Mouse (Mus musculus): ENCODE results near the gene Tbpl1. TPM values are rescaled to one million over a fixed set of nuclear protein-coding genes. Genes with fewer than 3 reads are reported as not detected.

Tbpl1 gene
- total and polyA plus RNA-seq, 3 experiments, result 36.6 to 41.8 TPM; not detected in 1

- TF ChIP-seq ZC3H11A (IDR thresholded peaks at IDR 0.05; ENCODE audit: low read depth, low read length) (no peak), MYC (IDR thresholded peaks at IDR 0.05; ENCODE audit: low read depth, low read length) (no peak), MEF2A (IDR thresholded peaks at IDR 0.05; ENCODE audit: extremely low read depth, insufficient replicate concordance, low read depth, low read length, poor library complexity, severe bottlenecking) (no peak), MAZ (IDR thresholded peaks at IDR 0.05; ENCODE audit: low read depth, low read length) (no peak), NELFE (IDR thresholded peaks at IDR 0.05; ENCODE audit: low read depth, low read length) (no peak), MXI1 (IDR thresholded peaks at IDR 0.05; ENCODE audit: low read depth, low read length) (no peak), BHLHE40 (IDR thresholded peaks at IDR 0.05; ENCODE audit: borderline replicate concordance, low read depth, low read length) (no peak), CTCF (IDR thresholded peaks at IDR 0.05 in 2 of 3, conservative IDR thresholded peaks at IDR 0.05 in 1 of 3; ENCODE audit: control insufficient read depth in 1 of 3, insufficient read depth in 1 of 3, low read depth in 2 of 3, low read length in 3 of 3, poor library complexity in 1 of 3, severe bottlenecking in 1 of 3) (no peak), CHD2 (IDR thresholded peaks at IDR 0.05; ENCODE audit: low read length) (no peak), MAFK (IDR thresholded peaks at IDR 0.05; ENCODE audit: borderline replicate concordance, low read depth, low read length) (no peak), GATA1 (IDR thresholded peaks at IDR 0.05; ENCODE audit: low read depth, low read length) (no peak), CHD1 (IDR thresholded peaks at IDR 0.05; ENCODE audit: low read depth, low read length) (no peak), ELF1 (IDR thresholded peaks at IDR 0.05; ENCODE audit: low read depth, low read length) (no peak), HCFC1 (IDR thresholded peaks at IDR 0.05; ENCODE audit: low read depth, low read length) (no peak), ZMIZ1 (IDR thresholded peaks at IDR 0.05; ENCODE audit: low read depth, low read length) (no peak), JUND (IDR thresholded peaks at IDR 0.05; ENCODE audit: low read depth, low read length) (no peak), ETS1 (IDR thresholded peaks at IDR 0.05; ENCODE audit: low read depth, low read length) (no peak)
- Histone ChIP-seq H3K4me3 (ENCODE audit: control insufficient read depth in 1 of 2, insufficient read depth in 1 of 2, low read depth in 2 of 2, low read length in 2 of 2) (no peak overlapping the region), H3K9me3 (replicated peaks; ENCODE audit: insufficient read depth, low read length) (no peaks in the 10 kb centered on the region), H3K27me3 (ENCODE audit: control insufficient read depth in 1 of 2, insufficient read depth in 2 of 2, low read length in 2 of 2) (no peaks in the 10 kb centered on the region), H3K27ac (ENCODE audit: control insufficient read depth, low read depth, low read length) (no peak overlapping the region), H3K4me1 (ENCODE audit: control insufficient read depth in 1 of 2, insufficient read depth in 2 of 2, low read length in 2 of 2) (peaks cover 12 to 34% of the 10 kb centered on the region in 2 experiments), H3K36me3 (ENCODE audit: control insufficient read depth in 1 of 2, insufficient read depth in 2 of 2, low read length in 2 of 2) (peaks cover 0 to 17% of the 10 kb centered on the region in 2 experiments; a peak in 2 of 4 replicates), H3K79me2 (ENCODE audit: control insufficient read depth, insufficient read depth, low read length, poor library complexity) (no peaks in the 10 kb centered on the region), H3K9ac (ENCODE audit: control insufficient read depth, low read depth, low read length, poor library complexity, severe bottlenecking) (no peak overlapping the region)
- peak; percentile 19 for DNase-seq (ENCODE audit: low read depth, low spot score)
These were observed 14.2 kb upstream of the Tbpl1 start for GRCm38 (mm10) chr10:22745922-22746321.

DNA sequence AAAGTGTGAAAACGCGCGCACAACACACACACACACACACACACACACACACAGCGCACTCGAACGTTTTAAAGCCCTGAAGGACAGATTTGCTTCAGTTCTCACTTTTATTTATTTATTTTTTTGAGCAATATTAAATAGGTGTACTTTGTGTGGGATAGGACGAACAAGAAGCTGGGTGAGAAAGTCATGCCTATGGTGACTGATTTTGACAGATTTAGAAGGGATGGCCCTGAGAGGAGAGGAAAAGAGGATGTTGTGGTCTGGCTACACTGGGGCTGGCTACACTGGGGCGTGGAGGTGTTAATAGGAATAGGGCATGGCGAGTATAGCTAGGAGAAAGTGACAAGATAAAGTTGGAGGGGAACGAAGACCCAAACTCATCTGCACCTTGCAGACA lies 443 bp upstream of the Tbpl1 start:
- peak; percentile 87 for DNase-seq (ENCODE audit: low read depth, low spot score)
- H3K4me1 ChIP-seq (ENCODE audit: control insufficient read depth in 1 of 2, insufficient read depth in 2 of 2, low read length in 2 of 2), result peaks cover 15 to 23% of the 10 kb centered on the region in 2 experiments
- no peaks in the 10 kb centered on the region for H3K27me3 ChIP-seq (ENCODE audit: control insufficient read depth in 1 of 2, insufficient read depth in 2 of 2, low read length in 2 of 2)
- peaks cover 8 to 34% of the 10 kb centered on the region in 2 experiments for H3K36me3 ChIP-seq (ENCODE audit: control insufficient read depth in 1 of 2, insufficient read depth in 2 of 2, low read length in 2 of 2)
- H3K27ac ChIP-seq (ENCODE audit: control insufficient read depth, low read depth, low read length), result peak overlapping the region; percentile 92
- peak overlapping the region; percentile 77 to 94 for H3K4me3 ChIP-seq (ENCODE audit: control insufficient read depth in 1 of 2, insufficient read depth in 1 of 2, low read depth in 2 of 2, low read length in 2 of 2)
- H3K79me2 ChIP-seq (ENCODE audit: control insufficient read depth, insufficient read depth, low read length, poor library complexity), result peaks cover 37% of the 10 kb centered on the region
- H3K9me3 ChIP-seq (replicated peaks; ENCODE audit: insufficient read depth, low read length), result no peaks in the 10 kb centered on the region
- H3K9ac ChIP-seq (ENCODE audit: control insufficient read depth, low read depth, low read length, poor library complexity, severe bottlenecking), result peak overlapping the region; percentile 99
- TF ChIP-seq CHD1 (IDR thresholded peaks at IDR 0.05; ENCODE audit: low read depth, low read length) (0 out of 2 replicates have a peak, but pooled peaks have one; percentile 42), TAL1 (IDR thresholded peaks at IDR 0.05; ENCODE audit: low read length) (no peak), MAZ (IDR thresholded peaks at IDR 0.05; ENCODE audit: low read depth, low read length) (no peak), RCOR1 (IDR thresholded peaks at IDR 0.05; ENCODE audit: low read depth, low read length) (peak; percentile 78; the same call in 1 of the 2 replicates), NELFE (IDR thresholded peaks at IDR 0.05; ENCODE audit: low read depth, low read length) (no peak), MXI1 (IDR thresholded peaks at IDR 0.05; ENCODE audit: low read depth, low read length) (peak; percentile 88), EP300 (IDR thresholded peaks at IDR 0.05; ENCODE audit: low read depth in 1 of 2, low read length in 2 of 2) (peak; percentile 13 to 39; a peak in 2 of 4 replicates), KAT2A (conservative IDR thresholded peaks at IDR 0.05; ENCODE audit: low read depth, low read length) (no peak), TCF12 (IDR thresholded peaks at IDR 0.05; ENCODE audit: low read depth, low read length) (no peak), MEF2A (IDR thresholded peaks at IDR 0.05; ENCODE audit: extremely low read depth, insufficient replicate concordance, low read depth, low read length, poor library complexity, severe bottlenecking) (no peak), BHLHE40 (IDR thresholded peaks at IDR 0.05; ENCODE audit: borderline replicate concordance, low read depth, low read length) (0 out of 2 replicates have a peak, but pooled peaks have one; percentile 0), SMC3 (IDR thresholded peaks at IDR 0.05; ENCODE audit: low read depth, low read length) (no peak), TBP (IDR thresholded peaks at IDR 0.05; ENCODE audit: low read depth, low read length) (no peak), MAFK (IDR thresholded peaks at IDR 0.05; ENCODE audit: borderline replicate concordance, low read depth, low read length) (no peak), HCFC1 (IDR thresholded peaks at IDR 0.05; ENCODE audit: low read depth, low read length) (no peak; the same call in 1 of the 2 replicates), POLR2AphosphoS5 (IDR thresholded peaks at IDR 0.05; ENCODE audit: borderline replicate concordance, low read depth, low read length) (no peak), POLR2A (IDR thresholded peaks at IDR 0.05; ENCODE audit: control insufficient read depth in 1 of 2, insufficient read depth in 1 of 2, low read depth in 1 of 2, low read length in 2 of 2, poor library complexity in 1 of 2) (no peak), GABPA (IDR thresholded peaks at IDR 0.05; ENCODE audit: low read depth, low read length) (no peak), ZNF384 (IDR thresholded peaks at IDR 0.05; ENCODE audit: low read depth, low read length) (no peak), MAX (IDR thresholded peaks at IDR 0.05; ENCODE audit: low read length) (no peak; the same call in 1 of the 2 replicates), UBTF (IDR thresholded peaks at IDR 0.05; ENCODE audit: borderline replicate concordance, insufficient read depth, low read depth, low read length) (no peak)

Data from MEL (cell line).